Mouse (Mus musculus) olfactory bulb, adult 2 months (tissue): Measurements from ENCODE around the gene Tbc1d19. TPM values are rescaled to one million over a fixed set of nuclear protein-coding genes. Genes with fewer than 3 reads are reported as not detected.
A peak's percentile ranks its signal among the peaks of the same experiment; 100 is the strongest.

Experiments used
- H3K27ac ChIP-seq: fragments of 200-500 bp; 2 replicates; pipeline ENCODE4 v1.5.1; 2012; ENCODE audit warnings: low read depth, low read length; ENCODE audit not compliant: insufficient read depth
- H3K4me1 ChIP-seq: fragments of 200-500 bp; 2 replicates; pipeline ENCODE4 v1.6.1; 2012; ENCODE audit warnings: low read length; ENCODE audit not compliant: control insufficient read depth, insufficient read depth
- H3K4me3 ChIP-seq: fragments of 200-500 bp; 2 replicates; pipeline ENCODE4 v1.5.1; 2012; ENCODE audit warnings: mild to moderate bottlenecking, low read depth, low read length, moderate library complexity; ENCODE audit not compliant: insufficient read depth
- CTCF ChIP-seq: fragments of 200-500 bp; IDR thresholded peaks from 2 replicates; pipeline ENCODE4 v1.5.1; 2012; ENCODE audit warnings: low read depth, mild to moderate bottlenecking, low read length, moderate library complexity; ENCODE audit not compliant: insufficient read depth
- POLR2A ChIP-seq: fragments of 200-500 bp; IDR thresholded peaks from 2 replicates; pipeline ENCODE4 v1.6.1; 2012; ENCODE audit warnings: mild to moderate bottlenecking, low read depth, low read length, moderate library complexity; ENCODE audit not compliant: insufficient read depth
- WGBS: fragments of 180-500 bp; shearing (Covaris S2); methylation state at CpG from one replicate; pipeline ENCODE4 v1.1.7; 2018; 5-methylcytosine and 5-hydroxymethylcytosine counted together
- polyA plus RNA-seq: library from polyadenylated mRNA; stranded (reverse); fragments of >200 nt; gene quantifications from 2 replicates; pipeline ENCODE4 v1.2.4, GENCODE M21; 2012; ENCODE audit warnings: low replicate concordance; ENCODE audit not compliant: missing spikeins, insufficient read depth, insufficient read length

Tbc1d19 gene
- polyA plus RNA-seq, 1 experiment: not detected

- Histone ChIP-seq H3K4me1 (peaks cover 2% of the 10 kb centered on the region; the same call in 1 of the 2 replicates), H3K27ac (no peak overlapping the region), H3K4me3 (no peak overlapping the region)
- WGBS: 39% methylated on average over 4 of the region's 4 CpGs
- no peak for TF ChIP-seq CTCF
- no peak for TF ChIP-seq POLR2A
Observed at GRCm38 (mm10) chr5:53880724-53881123, 71.3 kb downstream of the Tbc1d19 start.

GRCm38 (mm10) chr5:53881381-53881990, 72.1 kb downstream of the Tbc1d19 start:
- Histone ChIP-seq H3K4me1 (peaks cover 2% of the 10 kb centered on the region; the same call in 1 of the 2 replicates), H3K27ac (0 out of 2 replicates have a peak overlapping the region, but pooled peaks have one; percentile 33), H3K4me3 (no peak overlapping the region)
- no peak for TF ChIP-seq CTCF
- no peak for TF ChIP-seq POLR2A
- WGBS: 25% methylated on average over 4 of the region's 4 CpGs

DNA sequence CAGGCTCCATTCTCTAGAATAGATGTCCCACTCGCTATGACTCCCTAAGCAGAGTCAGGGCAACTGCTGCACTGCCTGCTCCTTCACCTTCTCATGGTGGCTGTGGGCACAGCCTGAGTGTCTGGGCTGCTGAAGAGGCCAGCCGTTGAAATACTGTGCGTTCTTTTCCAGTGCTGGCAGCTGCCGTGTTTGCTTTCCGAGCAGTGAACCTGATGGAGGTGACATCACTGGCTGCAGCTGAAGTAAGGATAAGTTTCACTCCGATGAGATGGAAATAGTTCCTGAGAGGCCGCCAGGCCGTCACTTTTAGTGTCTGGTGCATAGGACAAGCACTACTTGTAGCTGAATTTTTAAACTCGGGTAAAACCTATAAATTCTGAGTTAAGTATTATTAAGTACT, 92.0 kb downstream of the Tbc1d19 start:
- no peak for TF ChIP-seq CTCF
- TF ChIP-seq POLR2A: no peak
- Histone ChIP-seq H3K27ac (no peak overlapping the region), H3K4me1 (no peaks in the 10 kb centered on the region), H3K4me3 (no peak overlapping the region)
- 83% methylated on average over 9 of the region's 9 CpGs for WGBS

GRCm38 (mm10) chr5:53902757-53903156, 93.4 kb downstream of the Tbc1d19 start:
- WGBS: 90% methylated on average over 3 of the region's 3 CpGs
- Histone ChIP-seq H3K4me1 (no peaks in the 10 kb centered on the region), H3K4me3 (no peak overlapping the region), H3K27ac (no peak overlapping the region)
- no peak for TF ChIP-seq POLR2A
- no peak for TF ChIP-seq CTCF

DNA sequence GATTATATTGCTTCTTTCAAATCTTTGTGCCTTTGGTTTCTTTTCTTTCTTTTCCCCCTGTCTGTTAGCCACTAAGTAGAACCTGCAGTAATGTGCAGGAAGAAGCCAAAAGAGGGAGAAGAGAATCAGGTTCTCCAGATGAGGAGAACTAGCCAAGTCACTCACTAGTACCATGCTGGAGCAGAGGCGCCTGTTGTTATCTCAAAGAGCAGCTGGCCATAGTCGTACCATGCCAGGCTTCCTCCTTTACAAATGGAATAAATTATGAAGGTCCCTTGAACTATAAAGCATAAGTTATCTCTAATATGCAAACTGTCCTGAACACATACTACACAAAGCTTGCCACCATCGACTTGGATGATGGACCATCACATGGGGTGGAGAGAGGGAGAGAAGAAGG, 99.8 kb downstream of the Tbc1d19 start:
- Histone ChIP-seq H3K27ac (no peak overlapping the region), H3K4me3 (no peak overlapping the region), H3K4me1 (no peaks in the 10 kb centered on the region)
- TF ChIP-seq POLR2A (no peak), CTCF (no peak)
- WGBS: 92% methylated on average over 3 of the region's 3 CpGs

- no peak overlapping the region for H3K4me3 ChIP-seq
- WGBS: 94% methylated on average over 2 of the region's 2 CpGs
- no peak overlapping the region for H3K27ac ChIP-seq
- TF ChIP-seq CTCF: no peak
- TF ChIP-seq POLR2A: no peak
- H3K4me1 ChIP-seq: no peaks in the 10 kb centered on the region
Observed at GRCm38 (mm10) chr5:53920416-53920815, 111.0 kb downstream of the Tbc1d19 start.

DNA sequence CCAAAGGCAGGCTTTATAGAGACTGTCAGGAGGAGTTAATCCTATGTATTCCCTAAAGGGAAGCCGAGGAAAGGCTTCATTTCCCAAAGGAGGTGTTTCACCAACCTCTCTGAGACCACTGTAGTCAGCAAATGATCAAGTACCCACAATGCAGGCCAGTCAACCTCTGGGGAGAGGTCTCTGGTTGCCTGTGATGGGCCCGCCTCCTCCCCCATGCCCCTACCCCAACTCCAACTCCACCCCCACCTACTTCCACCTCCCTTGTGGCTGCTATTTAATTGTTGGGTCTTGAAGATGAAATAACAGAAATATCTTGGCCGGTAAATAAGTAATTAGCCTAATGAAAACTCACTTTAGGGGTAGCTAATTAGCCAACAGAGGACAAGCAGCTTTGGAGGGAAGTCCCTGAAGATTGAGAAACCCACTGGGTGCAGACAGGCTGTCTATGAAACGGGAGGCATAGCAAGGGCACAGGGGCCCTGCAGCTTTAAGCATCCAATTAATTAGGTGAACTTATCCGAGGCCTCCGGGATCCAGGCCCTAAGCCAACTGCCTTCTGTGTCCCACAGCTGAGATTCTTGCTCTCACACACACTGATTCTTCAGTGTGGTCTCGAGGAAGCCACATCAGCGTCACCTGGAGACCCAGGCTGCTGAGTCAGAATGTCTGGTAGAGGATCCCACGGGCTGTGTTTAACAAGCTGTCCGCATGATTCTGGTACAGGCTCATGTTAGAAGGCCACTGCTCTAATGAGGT, 112.9 kb downstream of the Tbc1d19 start:
- H3K4me3 ChIP-seq: no peak overlapping the region
- H3K4me1 ChIP-seq: no peaks in the 10 kb centered on the region
- H3K27ac ChIP-seq: no peak overlapping the region
- no peak for TF ChIP-seq CTCF
- TF ChIP-seq POLR2A: no peak
- 41% methylated on average over 10 of the region's 10 CpGs for WGBS

DNA sequence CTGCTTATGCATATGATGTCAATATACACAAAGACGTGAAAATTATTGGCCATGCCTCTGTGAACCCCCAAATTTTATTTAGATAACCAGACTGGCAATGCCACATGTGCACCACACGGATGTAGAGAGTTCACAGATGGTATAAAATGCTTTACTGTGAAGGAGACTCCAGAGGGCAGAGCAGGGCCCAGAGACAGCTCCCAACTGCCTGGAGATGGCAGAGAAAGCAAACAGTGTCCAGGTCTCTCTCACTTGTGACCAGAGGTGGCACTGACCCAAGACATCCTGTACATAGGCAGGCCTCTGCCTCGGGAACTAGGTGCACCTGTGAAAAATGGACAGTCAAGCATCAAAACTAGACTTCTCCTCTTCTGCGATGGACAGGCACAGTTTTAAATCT, 114.6 kb downstream of the Tbc1d19 start:
- H3K4me1 ChIP-seq: no peaks in the 10 kb centered on the region
- WGBS: 75% methylated on average over 4 of the region's 4 CpGs
- TF ChIP-seq POLR2A: no peak
- TF ChIP-seq CTCF: no peak
- H3K27ac ChIP-seq: no peak overlapping the region
- H3K4me3 ChIP-seq: no peak overlapping the region

DNA sequence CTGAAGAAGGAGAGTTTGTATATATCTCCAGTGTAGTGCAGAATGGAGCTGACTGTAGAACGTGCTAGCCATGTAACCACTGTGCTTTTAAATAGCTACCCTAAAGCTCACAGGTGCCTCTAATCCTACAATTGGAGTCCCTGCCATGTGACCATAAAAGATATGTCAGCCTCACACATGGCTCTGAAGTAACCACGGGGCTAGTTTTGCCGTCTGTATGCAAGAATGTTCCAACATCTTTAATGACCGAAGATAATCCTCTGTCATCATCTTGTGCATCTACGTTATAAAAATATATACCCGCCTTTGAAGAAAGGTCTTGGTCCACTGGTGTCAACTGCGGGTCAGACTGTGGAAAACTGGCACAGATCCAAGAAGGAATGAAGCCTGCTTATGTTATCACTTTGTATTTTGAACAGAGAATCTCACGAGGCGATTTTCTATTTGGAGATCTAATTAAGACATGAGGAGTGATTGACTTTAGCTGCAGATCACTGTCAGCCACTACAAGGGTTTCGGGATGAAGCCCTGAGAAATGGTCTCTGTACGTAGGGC, 117.0 kb downstream of the Tbc1d19 start:
- WGBS: 85% methylated on average over 11 of the region's 11 CpGs
- Histone ChIP-seq H3K4me3 (no peak overlapping the region), H3K4me1 (no peaks in the 10 kb centered on the region), H3K27ac (no peak overlapping the region)
- no peak for TF ChIP-seq CTCF
- TF ChIP-seq POLR2A: no peak
